Mouse (Mus musculus): ENCODE data around the gene Thoc5. TPM values are rescaled to one million over a fixed set of nuclear protein-coding genes. Genes with fewer than 3 reads are reported as not detected.

Thoc5 gene
- 11.6 and 13.6 TPM in 2 replicates for polyA plus RNA-seq (2015; fragmentation: Nextera tagmentation; extraction: Ambion mirVana)

GRCm38 (mm10) chr11:4894848-4895816 lies at the start of gene Thoc5:
Thoc5 (plus strand) TSS chr11:4895320.

DNA sequence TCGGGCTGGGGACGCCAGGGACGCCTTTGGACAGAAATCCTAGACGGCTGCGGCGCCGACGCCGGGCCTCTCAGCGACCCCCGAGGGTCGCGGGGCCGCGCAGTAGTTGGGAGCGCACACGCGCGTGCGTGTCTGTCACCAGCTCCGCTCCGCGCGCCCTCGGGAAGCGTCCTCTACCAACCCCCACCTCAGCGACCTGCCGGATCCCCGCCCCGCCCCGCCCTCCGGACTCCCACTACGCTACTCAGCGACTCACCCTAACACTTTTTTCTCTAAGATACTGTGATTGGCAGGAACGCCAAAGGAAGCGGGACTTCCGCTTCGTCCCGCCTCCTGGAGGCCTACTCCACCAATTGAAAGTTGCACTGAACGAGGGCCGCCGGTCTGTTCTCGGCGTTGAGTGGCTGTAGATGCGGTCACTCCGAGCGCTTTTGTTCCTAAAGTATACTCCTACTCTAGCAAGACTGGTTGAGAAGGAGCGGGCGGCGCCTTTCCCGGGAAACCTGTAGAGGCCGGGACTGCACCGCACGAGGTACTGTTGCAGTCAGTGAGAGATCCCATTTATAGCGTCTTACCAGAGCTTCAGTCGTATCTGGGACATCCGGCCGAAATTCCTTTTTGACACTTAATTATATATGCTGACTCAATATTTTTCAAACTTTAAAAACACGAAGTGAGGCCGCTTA lies 45.7 kb upstream of the Thoc5 start, which contains the start of gene Nf2:
Gene Nf2 (minus strand): TSS at position 279 of the 686 bp plus-strand sequence.

DNA sequence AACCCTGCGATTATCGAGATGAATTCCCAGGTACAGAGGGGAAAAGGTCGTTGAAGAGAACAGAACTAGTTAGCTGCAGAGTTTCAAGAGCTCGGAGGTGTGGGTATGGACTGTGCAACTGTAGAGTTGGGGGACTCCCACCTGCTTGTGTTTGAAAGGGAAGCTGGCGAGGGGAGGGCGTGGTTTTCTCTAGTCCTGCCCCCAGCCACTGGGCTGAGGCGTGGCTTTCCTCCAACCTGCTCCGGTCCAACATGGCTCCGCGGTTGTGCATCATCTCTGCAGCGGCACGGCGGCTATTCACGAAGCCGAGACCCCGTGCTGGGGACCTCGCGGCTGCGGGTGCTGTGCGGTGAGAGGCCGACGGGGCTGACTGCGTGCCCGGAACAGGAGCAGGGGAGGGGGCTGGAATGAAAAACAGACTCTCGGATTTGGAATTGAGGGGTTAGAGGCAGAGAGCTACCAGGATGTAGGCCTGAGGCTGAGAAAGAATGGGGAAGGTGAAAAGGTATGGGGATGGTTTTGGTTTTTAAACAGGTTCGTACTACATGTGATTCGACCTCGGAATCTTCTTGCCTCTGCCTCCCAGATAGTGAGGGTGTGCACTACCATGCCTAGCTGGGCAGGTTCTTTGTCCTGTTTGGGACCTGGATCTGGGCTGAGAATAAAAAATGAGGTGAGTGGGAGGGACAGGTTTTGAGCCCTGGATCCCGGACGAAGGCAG lies 21.2 kb upstream of the Thoc5 start, which contains the start of gene Nipsnap1:
Gene Nipsnap1 (plus strand): TSS at position 197 of the 721 bp plus-strand sequence.

DNA sequence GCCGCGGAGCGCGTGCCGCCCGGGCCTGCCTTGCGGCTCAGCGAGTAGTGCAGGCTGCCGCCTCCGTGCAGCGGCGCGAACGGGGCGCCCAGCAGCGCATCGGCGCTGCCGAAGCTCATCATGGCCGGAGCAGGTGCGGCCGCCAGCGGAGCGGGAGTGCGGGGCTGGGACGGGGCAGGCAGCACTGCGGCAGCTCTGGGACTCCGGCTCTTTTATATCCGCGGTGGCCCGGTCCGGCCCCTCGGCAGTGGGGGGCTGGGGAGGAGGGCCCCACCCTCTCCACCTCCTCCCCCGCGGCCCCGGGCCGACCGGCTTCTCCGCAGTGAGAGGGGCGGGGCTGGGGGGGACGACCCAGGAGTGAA lies 52.7 kb downstream of the Thoc5 start, which contains the start of gene Nefh:
Gene Nefh (minus strand): TSS at position 252 of the 362 bp plus-strand sequence.

Small RNAs within 50 kb of the gene (microRNA-seq; reads per million reads assigned to microRNA genes)
- 0 to 0.10 reads per million in 2 experiments for gene Mir6918

Other genes starting within 250 kb of the Thoc5 start
- 1,638 and 1,823 TPM in 2 replicates for gene Uqcr10, start 191.0 kb upstream of the Thoc5 start, polyA plus RNA-seq (2015; fragmentation: Nextera tagmentation; extraction: Ambion mirVana)
- 30.4 and 38.4 TPM in 2 replicates for gene Zmat5, start 190.6 kb upstream of the Thoc5 start, polyA plus RNA-seq (2015; fragmentation: Nextera tagmentation; extraction: Ambion mirVana)
- gene Cabp7, start 148.5 kb upstream of the Thoc5 start, polyA plus RNA-seq (2015; fragmentation: Nextera tagmentation; extraction: Ambion mirVana), result 0.13 and 0.17 TPM in 2 replicates
- 22.8 and 23.1 TPM in 2 replicates for gene Nf2, start 45.8 kb upstream of the Thoc5 start, polyA plus RNA-seq (2015; fragmentation: Nextera tagmentation; extraction: Ambion mirVana)
- 4.6 and 6.9 TPM in 2 replicates for gene Nipsnap1, start 21.4 kb upstream of the Thoc5 start, polyA plus RNA-seq (2015; fragmentation: Nextera tagmentation; extraction: Ambion mirVana)
- 0.02 and 0.15 TPM in 2 replicates for gene Nefh, start 52.7 kb downstream of the Thoc5 start, polyA plus RNA-seq (2015; fragmentation: Nextera tagmentation; extraction: Ambion mirVana)
- gene Ap1b1, start 91.5 kb downstream of the Thoc5 start, polyA plus RNA-seq (2015; fragmentation: Nextera tagmentation; extraction: Ambion mirVana), result 25.6 and 28.4 TPM in 2 replicates
- 3.2 and 4.1 TPM in 2 replicates for gene Rasl10a, start 162.8 kb downstream of the Thoc5 start, polyA plus RNA-seq (2015; fragmentation: Nextera tagmentation; extraction: Ambion mirVana)
- 12.1 and 22.4 TPM in 2 replicates for gene Gas2l1, start 170.0 kb downstream of the Thoc5 start, polyA plus RNA-seq (2015; fragmentation: Nextera tagmentation; extraction: Ambion mirVana)
- gene Rhbdd3, start 203.6 kb downstream of the Thoc5 start, polyA plus RNA-seq (2015; fragmentation: Nextera tagmentation; extraction: Ambion mirVana), result 27.8 and 29.7 TPM in 2 replicates
- 215 TPM in 2 replicates for gene Ewsr1, start 203.9 kb downstream of the Thoc5 start, polyA plus RNA-seq (2015; fragmentation: Nextera tagmentation; extraction: Ambion mirVana)

Measured in skeletal muscle tissue, postnatal 0 days (tissue).